Mouse (Mus musculus): Measurements from ENCODE around the gene Ak5. TPM values are rescaled to one million over a fixed set of nuclear protein-coding genes. Genes with fewer than 3 reads are reported as not detected.

Gene Ak5
- polyA plus RNA-seq, 1 experiment from 2014 or later: 1.9 TPM

DNA sequence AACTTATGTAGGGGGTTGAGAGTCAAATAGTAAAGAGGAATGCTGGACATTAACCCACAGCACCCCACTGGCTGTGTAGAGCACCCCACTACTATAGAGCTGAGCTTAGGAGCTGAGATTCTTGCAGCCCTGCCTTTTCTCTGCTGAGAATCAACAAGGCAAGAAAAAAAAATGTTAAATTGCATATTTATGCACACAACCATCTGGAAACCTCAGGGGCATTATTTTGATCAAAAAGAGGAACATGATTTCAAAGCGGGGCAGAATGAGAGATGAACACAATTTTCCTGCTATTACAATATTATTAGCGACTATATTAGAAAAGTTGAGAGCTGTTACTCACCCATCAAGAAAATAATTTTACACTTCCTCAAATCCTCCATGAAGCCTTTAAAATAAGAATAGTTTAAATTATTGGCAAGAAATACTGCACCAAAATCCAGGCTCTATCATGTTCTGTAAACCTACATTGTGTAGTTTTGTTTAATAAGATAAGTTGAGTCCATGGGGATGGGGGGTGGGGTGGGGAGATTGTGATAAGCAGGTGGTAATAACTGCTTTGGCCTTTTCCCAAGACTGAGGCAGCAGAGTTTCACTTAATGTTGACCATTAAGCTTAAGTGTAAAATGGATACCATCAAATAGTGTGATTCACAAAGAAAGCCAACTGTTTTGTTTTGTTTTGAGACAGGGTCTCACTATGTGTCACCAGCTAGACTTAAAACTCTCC is 169.0 kb downstream of the Ak5 start:
- ATAC-seq (ENCODE audit: low FRiP score, low TSS enrichment): no peak
- Histone ChIP-seq H3K9me3 (ENCODE audit: control insufficient read depth, low read length) (no peaks in the 10 kb centered on the region), H3K4me1 (replicated peaks; ENCODE audit: control insufficient read depth, insufficient read depth) (no peaks in the 10 kb centered on the region), H3K9ac (ENCODE audit: low read length) (no peak overlapping the region), H3K27ac (replicated peaks) (no peak overlapping the region), H3K27me3 (ENCODE audit: control insufficient read depth, insufficient read depth, low read length) (no peaks in the 10 kb centered on the region), H3K4me2 (replicated peaks; ENCODE audit: low read depth) (no peak overlapping the region), H3K36me3 (ENCODE audit: control insufficient read depth, insufficient read depth, low read length) (no peaks in the 10 kb centered on the region), H3K4me3 (ENCODE audit: low read depth, low read length) (no peak overlapping the region)
- TF ChIP-seq CTCF (IDR thresholded peaks at IDR 0.05; ENCODE audit: low read depth) (no peak), EP300 (optimal IDR thresholded peaks at IDR 0.05) (no peak)
- 71% methylated on average over 2 of the region's 2 CpGs for WGBS
- no peak for DNase-seq (ENCODE audit: low spot score)

DNA sequence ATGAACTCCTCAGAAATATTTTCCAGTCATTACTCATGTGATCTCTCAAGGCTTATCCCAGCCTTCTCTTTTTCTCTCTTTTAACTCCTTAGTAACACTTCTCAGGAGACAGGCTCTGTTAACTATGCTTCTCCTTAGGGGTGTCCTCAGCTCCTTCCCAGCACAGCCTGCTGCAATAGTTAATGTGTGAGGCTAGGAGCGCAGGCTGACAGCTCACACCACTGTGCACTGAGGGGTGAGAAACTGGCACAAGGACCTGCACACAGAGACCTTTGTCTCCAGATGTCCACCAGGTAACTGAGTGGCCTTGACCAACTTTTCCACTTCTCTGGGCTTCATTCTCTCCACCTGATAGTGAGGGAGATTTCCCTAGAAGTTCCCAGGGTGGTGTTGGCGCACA is 170.3 kb downstream of the Ak5 start:
- H3K4me3 ChIP-seq (ENCODE audit: low read depth, low read length): no peak overlapping the region
- no peaks in the 10 kb centered on the region for H3K27me3 ChIP-seq (ENCODE audit: control insufficient read depth, insufficient read depth, low read length)
- H3K9me3 ChIP-seq (ENCODE audit: control insufficient read depth, low read length): no peaks in the 10 kb centered on the region
- TF ChIP-seq CTCF (IDR thresholded peaks at IDR 0.05; ENCODE audit: low read depth) (no peak), EP300 (optimal IDR thresholded peaks at IDR 0.05) (no peak)
- no peaks in the 10 kb centered on the region for H3K36me3 ChIP-seq (ENCODE audit: control insufficient read depth, insufficient read depth, low read length)
- WGBS: 78% methylated on average over 2 of the region's 2 CpGs
- DNase-seq (ENCODE audit: low spot score): no peak
- no peak overlapping the region for H3K27ac ChIP-seq (replicated peaks)
- no peak overlapping the region for H3K9ac ChIP-seq (ENCODE audit: low read length)
- no peaks in the 10 kb centered on the region for H3K4me1 ChIP-seq (replicated peaks; ENCODE audit: control insufficient read depth, insufficient read depth)
- H3K4me2 ChIP-seq (replicated peaks; ENCODE audit: low read depth): no peak overlapping the region
- ATAC-seq (ENCODE audit: low FRiP score, low TSS enrichment): no peak

DNA sequence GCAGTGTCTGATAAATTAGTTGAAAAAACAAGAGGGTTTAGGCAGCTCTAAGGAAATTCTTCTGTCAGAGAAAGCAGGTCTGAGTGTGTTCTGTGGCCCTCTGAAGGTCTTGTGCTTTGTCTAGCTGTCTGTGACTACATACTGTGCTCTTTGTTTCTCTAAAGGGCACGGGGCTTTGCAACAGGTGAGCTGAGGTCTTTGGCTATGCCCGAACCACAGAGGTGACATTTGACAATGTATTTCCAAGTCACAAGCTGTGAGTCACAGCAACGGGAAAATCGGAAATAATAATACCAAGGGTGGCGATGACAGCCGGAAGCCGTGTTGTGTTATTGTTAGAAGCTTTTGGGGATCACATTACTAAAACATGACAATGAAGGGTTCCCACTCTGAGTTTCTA is 171.1 kb downstream of the Ak5 start:
- WGBS: 49% methylated on average over 7 of the region's 7 CpGs
- Histone ChIP-seq H3K4me3 (ENCODE audit: low read depth, low read length) (no peak overlapping the region), H3K4me1 (replicated peaks; ENCODE audit: control insufficient read depth, insufficient read depth) (no peaks in the 10 kb centered on the region), H3K4me2 (replicated peaks; ENCODE audit: low read depth) (no peak overlapping the region), H3K9me3 (ENCODE audit: control insufficient read depth, low read length) (no peaks in the 10 kb centered on the region), H3K27me3 (ENCODE audit: control insufficient read depth, insufficient read depth, low read length) (no peaks in the 10 kb centered on the region), H3K9ac (ENCODE audit: low read length) (no peak overlapping the region), H3K36me3 (ENCODE audit: control insufficient read depth, insufficient read depth, low read length) (no peaks in the 10 kb centered on the region), H3K27ac (replicated peaks) (no peak overlapping the region)
- TF ChIP-seq CTCF (IDR thresholded peaks at IDR 0.05; ENCODE audit: low read depth) (no peak), EP300 (optimal IDR thresholded peaks at IDR 0.05) (no peak)
- ATAC-seq (ENCODE audit: low FRiP score, low TSS enrichment) (no peak), DNase-seq (ENCODE audit: low spot score) (no peak)

DNA sequence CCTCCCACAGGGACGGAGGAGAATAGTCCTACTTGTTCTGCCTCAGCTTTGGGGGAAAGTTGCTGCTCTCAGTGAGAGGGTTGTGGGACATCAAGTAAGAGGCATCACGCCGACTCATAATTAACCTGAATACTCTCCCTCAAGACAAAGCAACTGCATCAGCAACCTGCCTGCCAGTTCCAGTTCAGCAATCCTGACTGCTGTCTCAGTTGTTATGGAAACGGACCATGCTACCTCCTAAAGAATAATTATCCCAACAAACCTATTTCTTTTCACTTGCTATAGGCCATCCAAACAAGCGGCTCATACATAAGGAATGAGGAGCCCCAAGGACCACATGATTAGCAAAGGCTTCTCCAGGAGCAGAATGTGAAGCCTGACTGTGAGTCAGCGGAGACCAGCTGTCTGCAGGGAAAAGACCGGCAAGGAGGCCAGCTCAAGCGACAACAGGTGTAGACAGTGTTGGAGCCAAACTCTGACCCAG is 172.7 kb downstream of the Ak5 start:
- no peaks in the 10 kb centered on the region for H3K4me1 ChIP-seq (replicated peaks; ENCODE audit: control insufficient read depth, insufficient read depth)
- H3K27me3 ChIP-seq (ENCODE audit: control insufficient read depth, insufficient read depth, low read length): no peaks in the 10 kb centered on the region
- no peaks in the 10 kb centered on the region for H3K36me3 ChIP-seq (ENCODE audit: control insufficient read depth, insufficient read depth, low read length)
- WGBS: 77% methylated on average over 8 of the region's 8 CpGs
- no peak overlapping the region for H3K9ac ChIP-seq (ENCODE audit: low read length)
- H3K9me3 ChIP-seq (ENCODE audit: control insufficient read depth, low read length): no peaks in the 10 kb centered on the region
- H3K4me2 ChIP-seq (replicated peaks; ENCODE audit: low read depth): no peak overlapping the region
- no peak overlapping the region for H3K27ac ChIP-seq (replicated peaks)
- no peak overlapping the region for H3K4me3 ChIP-seq (ENCODE audit: low read depth, low read length)
- TF ChIP-seq CTCF (IDR thresholded peaks at IDR 0.05; ENCODE audit: low read depth) (no peak), EP300 (optimal IDR thresholded peaks at IDR 0.05) (no peak)
- ATAC-seq (ENCODE audit: low FRiP score, low TSS enrichment) (no peak), DNase-seq (ENCODE audit: low spot score) (no peak)

DNA sequence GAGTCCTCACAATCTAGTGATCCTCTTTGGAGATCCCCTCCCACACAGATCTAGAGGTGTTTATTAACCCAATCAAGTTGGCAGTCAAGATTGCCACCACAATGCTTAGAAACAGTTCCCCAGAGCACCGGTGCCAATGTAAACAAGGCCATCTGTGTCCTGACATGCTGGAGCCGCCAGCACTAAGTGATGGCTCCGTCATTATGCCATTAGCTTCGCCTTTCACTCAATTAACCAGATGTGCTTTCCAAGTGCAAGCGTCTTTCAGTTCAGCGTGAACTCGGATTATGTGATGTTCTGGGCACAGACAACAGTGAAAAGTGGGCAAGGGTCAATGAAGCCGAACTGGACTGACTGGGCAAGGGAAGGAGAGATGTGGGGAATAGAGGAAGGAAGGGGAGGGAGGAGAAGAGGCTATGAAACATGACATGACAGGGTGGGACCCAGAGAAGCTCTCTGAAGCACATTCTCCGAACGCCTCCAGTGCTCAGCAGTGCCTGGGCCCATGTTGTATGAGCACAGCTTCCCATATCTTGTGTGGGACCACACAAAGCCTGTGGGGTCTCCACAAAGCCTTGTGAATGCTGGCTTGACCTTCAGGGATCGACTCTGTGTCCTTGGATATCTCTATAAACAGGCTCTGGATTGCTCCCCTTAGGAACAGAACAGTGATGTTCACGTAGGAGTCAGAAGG is 173.3 kb downstream of the Ak5 start:
- whole genome bisulfite sequencing: 51% methylated on average over 12 of the region's 12 CpGs
- DNase-seq (ENCODE audit: low spot score): no peak

DNA sequence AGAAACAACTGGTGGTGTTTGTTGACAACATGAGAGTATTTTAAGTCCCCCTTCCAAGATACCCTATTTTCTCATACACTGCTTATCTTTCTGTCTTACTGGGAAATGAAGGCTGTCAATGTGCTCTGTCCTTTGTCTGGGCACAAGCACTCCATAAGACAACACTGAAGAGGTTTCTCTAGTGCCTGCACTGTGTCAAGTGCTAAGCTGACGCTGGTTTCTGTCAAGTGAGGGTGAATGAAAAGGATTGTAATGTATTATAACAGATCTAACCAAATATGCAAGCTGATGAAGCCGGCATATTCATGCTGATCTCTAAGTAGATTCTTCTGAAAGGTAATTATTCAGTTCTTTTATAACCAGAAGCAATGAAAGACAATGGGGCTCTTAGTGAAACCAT is 174.3 kb downstream of the Ak5 start:
- Histone ChIP-seq H3K9me3 (ENCODE audit: control insufficient read depth, low read length) (no peaks in the 10 kb centered on the region), H3K27me3 (ENCODE audit: control insufficient read depth, insufficient read depth, low read length) (no peaks in the 10 kb centered on the region), H3K4me3 (ENCODE audit: low read depth, low read length) (no peak overlapping the region), H3K4me2 (replicated peaks; ENCODE audit: low read depth) (no peak overlapping the region), H3K27ac (replicated peaks) (no peak overlapping the region), H3K36me3 (ENCODE audit: control insufficient read depth, insufficient read depth, low read length) (no peaks in the 10 kb centered on the region), H3K4me1 (replicated peaks; ENCODE audit: control insufficient read depth, insufficient read depth) (no peaks in the 10 kb centered on the region), H3K9ac (ENCODE audit: low read length) (no peak overlapping the region)
- DNase-seq (ENCODE audit: low spot score) (no peak), ATAC-seq (ENCODE audit: low FRiP score, low TSS enrichment) (no peak)
- 39% methylated on average over 2 of the region's 2 CpGs for WGBS
- no peak for TF ChIP-seq CTCF (IDR thresholded peaks at IDR 0.05; ENCODE audit: low read depth)
- TF ChIP-seq EP300 (optimal IDR thresholded peaks at IDR 0.05): no peak

More for the DNA sequence above, 173.3 kb downstream of the Ak5 start:
- Histone ChIP-seq H3K36me3 (ENCODE audit: control insufficient read depth, insufficient read depth, low read length) (no peaks in the 10 kb centered on the region), H3K9me3 (ENCODE audit: control insufficient read depth, low read length) (no peaks in the 10 kb centered on the region), H3K4me2 (replicated peaks; ENCODE audit: low read depth) (no peak overlapping the region), H3K4me1 (replicated peaks; ENCODE audit: control insufficient read depth, insufficient read depth) (no peaks in the 10 kb centered on the region), H3K4me3 (ENCODE audit: low read depth, low read length) (no peak overlapping the region), H3K27ac (replicated peaks) (no peak overlapping the region), H3K27me3 (ENCODE audit: control insufficient read depth, insufficient read depth, low read length) (no peaks in the 10 kb centered on the region), H3K9ac (ENCODE audit: low read length) (no peak overlapping the region)
- no peak for ATAC-seq (ENCODE audit: low FRiP score, low TSS enrichment)
- TF ChIP-seq EP300 (optimal IDR thresholded peaks at IDR 0.05) (no peak), CTCF (IDR thresholded peaks at IDR 0.05; ENCODE audit: low read depth) (no peak)

All from stomach, postnatal 0 days (tissue).